Mouse (Mus musculus) G1E (cell line): ENCODE data around the gene Msi1.

Experiments used
- CTCF ChIP-seq: IDR thresholded peaks from 2 replicates; pipeline ENCODE4 v1.5.1; 2012; ENCODE audit warnings: low read depth, low read length, inconsistent platforms, mixed read lengths
- GATA1 ChIP-seq: IDR thresholded peaks from 2 replicates; pipeline ENCODE4 v1.6.1; 2012; ENCODE audit warnings: borderline replicate concordance, low read length, inconsistent platforms, mixed read lengths
- GATA2 ChIP-seq: IDR thresholded peaks from 2 replicates; pipeline ENCODE4 v1.6.1; 2012; ENCODE audit warnings: low read depth, low read length, inconsistent platforms, borderline replicate concordance
- POLR2AphosphoS5 ChIP-seq: IDR thresholded peaks from 2 replicates; pipeline ENCODE4 v1.6.1; 2012; ENCODE audit warnings: low read depth, low read length, inconsistent platforms; ENCODE audit not compliant: insufficient replicate concordance
- TAL1 ChIP-seq: conservative IDR thresholded peaks from 2 replicates; pipeline ENCODE4 v1.6.1; 2012; ENCODE audit warnings: low read depth, low read length, inconsistent platforms, mixed read lengths

GRCm38 (mm10) chr5:115433191-115433590, 3.8 kb downstream of the Msi1 start:
- no peak for TF ChIP-seq TAL1
- no peak for TF ChIP-seq CTCF
- TF ChIP-seq GATA1: no peak
- no peak for TF ChIP-seq GATA2
- no peak for TF ChIP-seq POLR2AphosphoS5
